Mouse (Mus musculus) right cerebral cortex, postnatal 36 days (tissue): Measurements from ENCODE around the gene Olfr545.
"Not testable (repeated sequence)": the region's sequence is repeated elsewhere in the genome, so short reads cannot be mapped to it uniquely, and the experiment has no call there.

Experiments used
- DNase-seq, 2 experiments: peaks; one replicate each; pipeline ENCODE4 v3.0.0; 2022; ENCODE audit warnings: low spot score in 2 of 2, mixed read lengths in 1 of 2

The Olfr545 gene

GRCm38 (mm10) chr7:102499473-102499872, at the start of gene Olfr545:
Gene Olfr545 (minus strand): TSS chr7:102499573.
- no peak for DNase-seq

- DNase-seq = no peak
Observed at GRCm38 (mm10) chr7:102541251-102541650, 41.9 kb upstream of the Olfr545 start.

GRCm38 (mm10) chr7:102540596-102540995, 41.2 kb upstream of the Olfr545 start, which contains the start of gene Olfr548-ps1:
Gene Olfr548-ps1 (plus strand): TSS chr7:102540896.
- DNase-seq = no peak

GRCm38 (mm10) chr7:102534449-102534848, 35.1 kb upstream of the Olfr545 start, which contains the start of gene Olfr547:
Gene Olfr547 (plus strand): TSS chr7:102534749.
- DNase-seq = no peak

- DNase-seq = no peak
Observed at GRCm38 (mm10) chr7:102529052-102529451, 29.7 kb upstream of the Olfr545 start.

GRCm38 (mm10) chr7:102517051-102517335, 17.6 kb upstream of the Olfr545 start:
- no peak for DNase-seq

GRCm38 (mm10) chr7:102516261-102517050, 17.1 kb upstream of the Olfr545 start:
- no peak for DNase-seq

- DNase-seq = no peak
Observed at GRCm38 (mm10) chr7:102514144-102514543, 14.8 kb upstream of the Olfr545 start.

- peak; percentile 63 to 70 for DNase-seq
Observed at GRCm38 (mm10) chr7:102512814-102513435, 13.6 kb upstream of the Olfr545 start.

GRCm38 (mm10) chr7:102511927-102512326, 12.6 kb upstream of the Olfr545 start:
- no peak for DNase-seq

- no peak for DNase-seq
Observed at GRCm38 (mm10) chr7:102509726-102510125, 10.4 kb upstream of the Olfr545 start.

GRCm38 (mm10) chr7:102508666-102509065, 9.3 kb upstream of the Olfr545 start:
- no peak for DNase-seq

GRCm38 (mm10) chr7:102508066-102508465, 8.7 kb upstream of the Olfr545 start:
- no peak for DNase-seq

GRCm38 (mm10) chr7:102506848-102507247, 7.5 kb upstream of the Olfr545 start:
- DNase-seq = peak; percentile 55 to 61

GRCm38 (mm10) chr7:102501986-102502385, 2.6 kb upstream of the Olfr545 start:
- no peak for DNase-seq

- not testable (repeated sequence) for DNase-seq
Observed at GRCm38 (mm10) chr7:102494416-102494815, 5.0 kb downstream of the Olfr545 start.

GRCm38 (mm10) chr7:102488161-102488560, 11.2 kb downstream of the Olfr545 start, which contains the start of gene Olfr544:
Gene Olfr544 (minus strand): TSS chr7:102488313.
- no peak for DNase-seq

GRCm38 (mm10) chr7:102486105-102486504, 13.3 kb downstream of the Olfr545 start:
- DNase-seq = no peak

- DNase-seq = not testable (repeated sequence)
Observed at GRCm38 (mm10) chr7:102484766-102485165, 14.6 kb downstream of the Olfr545 start.

GRCm38 (mm10) chr7:102483665-102484064, 15.7 kb downstream of the Olfr545 start:
- no peak for DNase-seq

GRCm38 (mm10) chr7:102481579-102481978, 17.8 kb downstream of the Olfr545 start, which contains the start of gene Olfr543:
Gene Olfr543 (minus strand): TSS chr7:102481679.
- DNase-seq = no peak

- DNase-seq = no peak
Observed at GRCm38 (mm10) chr7:102480821-102481220, 18.6 kb downstream of the Olfr545 start.
